Mouse (Mus musculus): ENCODE measurements at regions not wholly inside any gene's neighbourhood (a gene's known extent, or its start where the extent isn't known, plus 50 kb on each side); places are given as distances from the start of the nearest gene placed in this dataset.

- peak in 1 of 2 experiments; percentile 33 for DNase-seq
These were observed 69.5 kb downstream of the Ephb3 start for GRCm38 (mm10) chr16:21274012-21274528.

GRCm38 (mm10) chr16:21277789-21278342 lies 73.3 kb downstream of the Ephb3 start:
- peak; percentile 16 to 48 for DNase-seq

- no peak for DNase-seq
These were observed 73.8 kb downstream of the Ephb3 start for GRCm38 (mm10) chr16:21278387-21278786.

GRCm38 (mm10) chr16:21280200-21280627 lies 75.7 kb downstream of the Ephb3 start:
- no peak for DNase-seq

GRCm38 (mm10) chr16:21281958-21282730 lies 77.6 kb downstream of the Ephb3 start:
- DNase-seq = no peak

- no peak for DNase-seq
These were observed 81.5 kb downstream of the Ephb3 start for GRCm38 (mm10) chr16:21286099-21286498.

- DNase-seq = no peak
These were observed 85.0 kb downstream of the Ephb3 start for GRCm38 (mm10) chr16:21289528-21289927.

GRCm38 (mm10) chr16:21293010-21293409 lies 88.5 kb downstream of the Ephb3 start:
- DNase-seq = no peak

- no peak for DNase-seq
These were observed 89.0 kb downstream of the Ephb3 start for GRCm38 (mm10) chr16:21293569-21293968.

- peak in 1 of 2 experiments; percentile 27 for DNase-seq
These were observed 90.3 kb downstream of the Ephb3 start for GRCm38 (mm10) chr16:21294677-21295411.

- no peak for DNase-seq
These were observed 91.6 kb downstream of the Ephb3 start for GRCm38 (mm10) chr16:21295956-21296733.

GRCm38 (mm10) chr16:21296786-21297185 lies 92.2 kb downstream of the Ephb3 start:
- no peak for DNase-seq

- no peak for DNase-seq
These were observed 94.3 kb downstream of the Ephb3 start for GRCm38 (mm10) chr16:21298866-21299265.

- no peak for DNase-seq
These were observed 101.3 kb downstream of the Ephb3 start for GRCm38 (mm10) chr16:21305859-21306258.

GRCm38 (mm10) chr16:21308513-21308912 lies 104.0 kb downstream of the Ephb3 start:
- no peak for DNase-seq

- peak; percentile 38 to 41 for DNase-seq
These were observed 106.4 kb downstream of the Ephb3 start for GRCm38 (mm10) chr16:21310636-21311615.

GRCm38 (mm10) chr16:21311781-21312180 lies 107.2 kb downstream of the Ephb3 start:
- DNase-seq = no peak

GRCm38 (mm10) chr16:21315751-21316151 lies 107.2 kb upstream of the Vps8 start:
- DNase-seq = no peak

- DNase-seq = no peak
These were observed 104.8 kb upstream of the Vps8 start for GRCm38 (mm10) chr16:21318009-21318639.

GRCm38 (mm10) chr16:21318640-21319365 lies 104.1 kb upstream of the Vps8 start:
- no peak for DNase-seq
